Mouse (Mus musculus) midbrain, embryonic 11.5 days (tissue): ENCODE data around the gene Otud7a. TPM values are rescaled to one million over a fixed set of nuclear protein-coding genes. Genes with fewer than 3 reads are reported as not detected.

Experiments
- ATAC-seq: fragments of 200-750 bp; cut with Nextera tagmentation; 2 replicates; pipeline ENCODE4 v1.8.0; 2017; ENCODE audit warnings: moderate TSS enrichment, moderate library complexity; ENCODE audit not compliant: low FRiP score
- DNase-seq: peaks from one replicate; pipeline ENCODE4 v3.0.0; 2015; ENCODE audit warnings: low spot score; ENCODE audit errors: missing footprints
- H3K27ac ChIP-seq: fragments of 300-500 bp; sonication (generic); 2 replicates; pipeline ENCODE4 v1.5.1; 2014; ENCODE audit warnings: low read depth, low read length
- H3K27me3 ChIP-seq: fragments of 300-500 bp; sonication (generic); 2 replicates; pipeline ENCODE4 v1.6.1; 2014; ENCODE audit warnings: mild to moderate bottlenecking, low read length, moderate library complexity, mixed read lengths; ENCODE audit not compliant: control insufficient read depth, insufficient read depth
- H3K36me3 ChIP-seq: fragments of 300-500 bp; sonication (generic); 2 replicates; pipeline ENCODE4 v1.6.1; 2014; ENCODE audit warnings: mild to moderate bottlenecking, low read length, moderate library complexity, mixed read lengths; ENCODE audit not compliant: control insufficient read depth, insufficient read depth
- H3K4me1 ChIP-seq: fragments of 300-500 bp; sonication (generic); 2 replicates; pipeline ENCODE4 v1.6.1; 2014; ENCODE audit warnings: low read length; ENCODE audit not compliant: control insufficient read depth, insufficient read depth
- H3K4me2 ChIP-seq: fragments of 300-500 bp; sonication (generic); 2 replicates; pipeline ENCODE4 v1.6.1; 2014; ENCODE audit warnings: mild to moderate bottlenecking, moderate library complexity
- H3K4me3 ChIP-seq: fragments of 300-500 bp; sonication (generic); 2 replicates; pipeline ENCODE4 v1.5.1; 2014; ENCODE audit warnings: low read depth, low read length
- H3K9ac ChIP-seq: fragments of 300-500 bp; sonication (generic); 2 replicates; pipeline ENCODE4 v1.6.1; 2014; ENCODE audit warnings: low read length
- H3K9me3 ChIP-seq: fragments of 300-500 bp; sonication (generic); 2 replicates; pipeline ENCODE4 v1.6.1; 2016; ENCODE audit warnings: low read length; ENCODE audit not compliant: control insufficient read depth
- WGBS: fragments of 180-500 bp; shearing (Covaris S2); extraction: QIAGEN DNeasy Blood & Tissue Kit; methylation state at CpG from one replicate; pipeline ENCODE4 v1.1.7; 2014; 5-methylcytosine and 5-hydroxymethylcytosine counted together
- polyA plus RNA-seq: library from polyadenylated mRNA; unstranded; fragments of >200 nt; fragmentation: Nextera tagmentation; extraction: Ambion mirVana; gene quantifications from 2 replicates; pipeline ENCODE4 v1.2.1, GENCODE M21; 2014

Otud7a gene
- polyA plus RNA-seq, 1 experiment from 2014 or later = 1.8 TPM

DNA sequence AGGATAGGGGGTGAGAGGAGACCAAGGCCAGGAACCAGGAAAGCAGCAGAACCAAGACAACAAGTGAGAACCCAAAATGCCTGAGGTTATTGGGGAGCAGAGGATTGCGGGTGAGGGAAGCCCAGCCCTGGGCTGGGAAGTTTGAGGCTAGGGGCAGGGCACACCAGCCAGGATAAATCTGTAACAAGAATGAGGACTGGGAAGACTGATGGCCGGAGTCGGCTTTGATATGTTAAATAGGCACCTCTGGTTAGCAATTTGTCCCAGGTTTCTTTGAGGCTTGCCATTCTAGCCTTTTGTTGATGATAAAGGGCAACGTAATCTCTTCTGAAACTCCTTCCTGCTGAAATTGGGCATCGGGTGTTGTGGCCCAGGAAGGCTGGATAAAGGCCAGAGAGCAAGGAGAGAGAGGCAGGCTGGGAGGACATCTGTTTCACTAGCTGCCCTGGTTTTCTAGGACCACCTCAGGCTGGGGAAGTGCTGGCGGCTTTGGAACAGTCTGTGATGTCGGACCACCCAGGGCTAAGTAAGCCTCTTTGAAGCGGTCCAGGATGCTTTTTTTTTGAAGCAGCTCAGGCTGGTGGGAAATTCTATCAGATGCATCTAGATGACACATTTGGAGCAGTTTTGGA, 351.6 kb downstream of the Otud7a start:
- Histone ChIP-seq H3K27ac (no peak overlapping the region), H3K4me2 (no peak overlapping the region), H3K4me1 (peaks cover 3% of the 10 kb centered on the region; the same call in 1 of the 2 replicates), H3K36me3 (no peaks in the 10 kb centered on the region), H3K9me3 (no peaks in the 10 kb centered on the region), H3K27me3 (no peaks in the 10 kb centered on the region), H3K9ac (no peak overlapping the region), H3K4me3 (no peak overlapping the region)
- DNase-seq (peak; percentile 88), ATAC-seq (peak; percentile 81)
- WGBS = 3% methylated on average over 8 of the region's 8 CpGs

DNA sequence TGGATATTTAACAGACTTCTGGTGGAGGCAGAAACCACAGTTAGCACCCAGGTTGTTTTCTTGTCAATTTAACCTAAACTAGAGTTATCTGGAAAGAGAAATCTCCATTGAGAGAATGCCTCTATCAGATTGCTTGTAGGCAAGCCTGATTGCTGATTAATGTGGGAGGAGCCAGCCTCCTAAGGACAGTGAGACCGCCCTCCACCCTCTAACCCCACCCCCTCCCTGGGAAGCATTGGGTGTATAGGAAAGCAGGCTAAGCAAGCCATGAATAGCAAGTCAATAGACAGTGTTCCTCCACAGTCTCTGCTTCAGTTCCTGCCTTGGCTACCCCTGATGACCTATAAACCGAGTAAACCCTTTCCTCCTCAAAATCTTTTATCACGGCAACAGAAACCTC, 353.9 kb downstream of the Otud7a start:
- peaks cover 3% of the 10 kb centered on the region; the same call in 1 of the 2 replicates for H3K4me1 ChIP-seq
- H3K27ac ChIP-seq = no peak overlapping the region
- H3K36me3 ChIP-seq = no peaks in the 10 kb centered on the region
- no peak for DNase-seq
- 83% methylated on average over 3 of the region's 3 CpGs for WGBS
- no peaks in the 10 kb centered on the region for H3K27me3 ChIP-seq
- no peak for ATAC-seq
- no peak overlapping the region for H3K4me3 ChIP-seq
- no peak overlapping the region for H3K4me2 ChIP-seq
- H3K9ac ChIP-seq = no peak overlapping the region
- H3K9me3 ChIP-seq = no peaks in the 10 kb centered on the region

DNA sequence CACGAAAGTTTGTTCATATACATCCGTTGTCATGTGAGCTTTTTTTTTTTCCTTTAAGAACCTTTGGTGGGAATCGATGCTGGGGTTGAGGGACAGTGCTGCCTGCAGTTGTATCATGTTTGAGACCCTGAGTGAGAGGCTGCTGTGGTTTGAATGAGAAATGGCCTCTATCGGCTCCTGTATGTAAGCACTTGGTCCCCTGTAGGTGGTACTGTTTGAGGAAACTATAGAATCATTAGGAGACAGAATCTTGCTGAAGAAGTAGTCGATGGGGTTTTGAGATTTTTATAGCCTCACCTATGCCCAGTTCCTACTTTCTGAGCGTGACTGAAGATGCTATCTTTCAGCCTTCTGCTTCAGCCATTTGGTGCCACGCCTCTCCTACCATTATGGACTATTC, 354.8 kb downstream of the Otud7a start:
- no peaks in the 10 kb centered on the region for H3K27me3 ChIP-seq
- peaks cover 3% of the 10 kb centered on the region; the same call in 1 of the 2 replicates for H3K4me1 ChIP-seq
- no peak overlapping the region for H3K27ac ChIP-seq
- H3K36me3 ChIP-seq = no peaks in the 10 kb centered on the region
- no peak overlapping the region for H3K4me3 ChIP-seq
- 93% methylated on average over 7 of the region's 7 CpGs for WGBS
- no peak overlapping the region for H3K9ac ChIP-seq
- DNase-seq (no peak), ATAC-seq (no peak)
- no peak overlapping the region for H3K4me2 ChIP-seq
- H3K9me3 ChIP-seq = no peaks in the 10 kb centered on the region

DNA sequence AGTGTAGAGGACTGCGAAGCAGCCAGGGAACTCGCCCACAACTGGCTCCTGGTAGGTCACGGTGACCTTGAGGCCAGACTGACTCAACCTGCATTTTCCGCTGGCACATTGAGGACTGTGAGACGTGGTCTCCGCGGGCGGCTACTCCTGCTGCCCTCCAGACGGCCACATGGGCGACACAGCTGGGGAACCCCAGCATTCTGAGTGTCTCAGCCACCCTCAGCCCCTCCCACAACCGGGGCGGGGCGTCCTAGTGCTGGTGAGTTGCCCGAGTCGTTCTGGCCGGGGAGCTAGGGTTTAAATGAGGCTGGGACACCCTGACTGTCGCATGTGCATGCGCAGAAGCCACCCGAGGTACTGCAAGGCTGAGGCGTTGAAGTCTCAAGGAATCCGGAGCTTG, 358.2 kb downstream of the Otud7a start:
- no peak overlapping the region for H3K4me3 ChIP-seq
- no peaks in the 10 kb centered on the region for H3K36me3 ChIP-seq

More for the DNA sequence above, 358.2 kb downstream of the Otud7a start:
- H3K27ac ChIP-seq = no peak overlapping the region
- no peak for ATAC-seq
- H3K4me2 ChIP-seq = no peak overlapping the region
- H3K27me3 ChIP-seq = no peaks in the 10 kb centered on the region
- no peaks in the 10 kb centered on the region for H3K4me1 ChIP-seq
- H3K9me3 ChIP-seq = no peaks in the 10 kb centered on the region
- DNase-seq = no peak
- no peak overlapping the region for H3K9ac ChIP-seq
- 93% methylated on average over 21 of the region's 21 CpGs for WGBS

Other genes starting within 250 kb of the Otud7a start
- 3.7 and 5.8 TPM in 2 replicates for gene Chrna7, start 232.2 kb upstream of the Otud7a start, polyA plus RNA-seq